Mouse (Mus musculus): ENCODE data around the gene Tsc22d4.
"Not testable (repeated sequence)": the region's sequence is repeated elsewhere in the genome, so short reads cannot be mapped to it uniquely, and the experiment has no call there.

Tsc22d4 gene

DNA sequence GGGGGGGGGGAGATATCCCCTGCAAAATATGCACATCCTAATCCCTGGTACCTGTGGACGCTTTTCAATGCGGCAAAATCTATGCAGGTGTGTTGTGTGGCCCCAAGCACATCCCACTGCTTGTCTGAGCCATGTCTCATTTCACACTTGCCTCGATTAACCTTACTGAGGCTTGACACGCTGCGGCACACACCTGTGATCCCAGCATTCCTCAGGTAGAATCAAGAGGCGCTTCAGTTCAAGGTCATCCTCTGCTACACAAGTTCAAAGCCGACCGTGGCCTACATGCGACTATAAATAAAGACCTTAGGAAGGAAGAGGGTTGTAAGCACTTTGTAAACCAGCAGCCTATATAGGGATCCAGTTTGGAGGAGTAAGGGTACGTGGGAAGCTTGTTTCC lies 3.5 kb upstream of the Tsc22d4 start:
- peak; percentile 45 for DNase-seq

DNA sequence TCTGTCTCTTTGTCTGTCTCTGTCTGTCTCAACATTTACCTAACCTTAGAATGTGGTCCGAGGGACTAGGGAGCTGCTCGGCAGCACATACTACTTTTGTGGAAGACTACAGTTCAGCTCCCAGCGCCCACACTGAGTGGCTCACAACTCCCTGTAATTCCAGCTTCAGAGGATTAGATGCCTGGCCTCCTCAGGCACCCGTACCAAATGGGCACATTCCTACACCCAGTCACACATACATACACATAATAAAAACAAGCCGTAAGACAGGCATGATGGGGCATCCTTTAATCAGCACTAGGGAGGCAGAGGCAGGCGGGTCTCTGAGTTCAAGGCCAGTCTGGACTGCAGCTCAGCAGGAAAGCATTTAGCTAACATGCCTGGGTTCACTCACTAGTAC lies 2.7 kb upstream of the Tsc22d4 start:
- peak; percentile 32 for DNase-seq

DNA sequence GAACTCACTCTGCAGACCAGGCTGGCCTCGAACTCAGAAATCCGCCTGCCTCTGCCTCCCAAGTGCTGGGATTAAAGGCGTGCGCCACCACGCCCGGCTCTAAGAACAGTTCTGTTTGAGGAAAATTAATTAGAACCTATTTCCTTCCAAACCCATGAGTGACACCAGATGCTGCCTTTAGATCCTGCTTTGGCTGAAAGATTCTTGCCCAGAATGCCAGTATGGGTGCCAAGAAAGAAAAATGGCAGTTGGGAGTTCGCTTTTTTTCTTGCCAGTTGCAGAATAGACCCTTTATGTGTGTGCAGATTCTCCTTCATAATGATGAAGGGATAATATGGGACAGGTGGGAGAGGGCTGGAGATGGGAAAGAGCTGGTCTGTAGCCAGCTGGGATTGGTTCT lies 1.3 kb upstream of the Tsc22d4 start:
- DNase-seq: peak; percentile 36

DNA sequence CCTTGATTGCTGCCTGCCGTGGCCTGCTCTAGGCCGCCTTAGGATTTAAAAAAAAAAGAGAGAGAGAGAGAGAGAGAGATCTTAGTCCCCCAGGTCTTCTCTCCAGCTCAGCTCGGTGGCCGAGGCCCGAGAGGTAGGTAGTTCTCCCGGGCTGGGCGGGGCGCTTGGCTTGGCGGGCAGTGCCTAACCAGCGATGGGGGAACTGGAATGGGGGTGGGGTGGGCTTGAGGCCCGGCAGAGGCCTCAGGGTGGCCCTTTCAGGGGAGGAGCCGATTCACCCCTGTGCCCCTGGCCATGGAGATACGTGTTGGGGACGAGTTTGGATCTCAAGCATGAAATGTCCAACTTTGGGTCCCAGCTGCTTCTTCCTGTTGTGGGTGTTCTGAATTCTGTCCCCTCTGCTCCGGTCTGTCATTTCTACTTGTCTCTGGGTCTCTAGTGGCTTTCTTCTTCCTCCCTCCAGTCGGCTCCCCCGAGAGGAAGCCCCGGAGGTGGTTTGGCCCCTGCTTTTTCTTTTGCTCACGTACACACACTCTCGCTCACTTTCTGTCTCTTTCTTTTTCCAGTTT lies 836 bp downstream of the Tsc22d4 start:
- DNase-seq: no peak

DNA sequence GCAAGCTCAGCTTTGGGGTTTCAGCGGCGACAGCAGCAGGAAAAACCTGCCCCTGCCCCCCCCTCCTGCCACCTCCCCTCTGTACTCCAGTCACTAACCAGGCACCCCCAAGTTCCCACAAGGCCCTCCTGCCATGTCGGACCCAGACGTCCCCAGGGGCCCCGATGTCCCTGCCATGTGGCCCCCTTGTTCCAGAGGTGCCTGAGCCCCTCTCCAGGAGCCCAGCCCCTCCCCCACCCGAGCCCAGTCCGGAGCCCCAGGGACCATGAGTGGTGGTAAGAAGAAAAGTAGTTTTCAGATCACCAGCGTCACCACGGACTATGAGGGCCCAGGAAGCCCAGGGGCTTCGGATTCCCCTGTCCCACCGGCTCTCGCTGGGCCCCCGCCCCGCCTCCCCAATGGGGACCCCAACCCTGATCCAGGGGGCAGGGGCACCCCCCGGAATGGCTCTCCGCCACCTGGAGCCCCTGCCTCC lies 1.4 kb downstream of the Tsc22d4 start:
- DNase-seq: no peak

- peak; percentile 81 for DNase-seq
Observed at GRCm38 (mm10) chr5:137747326-137747961, 1.9 kb downstream of the Tsc22d4 start.

GRCm38 (mm10) chr5:137748130-137748770 lies 2.7 kb downstream of the Tsc22d4 start:
- no peak for DNase-seq

DNA sequence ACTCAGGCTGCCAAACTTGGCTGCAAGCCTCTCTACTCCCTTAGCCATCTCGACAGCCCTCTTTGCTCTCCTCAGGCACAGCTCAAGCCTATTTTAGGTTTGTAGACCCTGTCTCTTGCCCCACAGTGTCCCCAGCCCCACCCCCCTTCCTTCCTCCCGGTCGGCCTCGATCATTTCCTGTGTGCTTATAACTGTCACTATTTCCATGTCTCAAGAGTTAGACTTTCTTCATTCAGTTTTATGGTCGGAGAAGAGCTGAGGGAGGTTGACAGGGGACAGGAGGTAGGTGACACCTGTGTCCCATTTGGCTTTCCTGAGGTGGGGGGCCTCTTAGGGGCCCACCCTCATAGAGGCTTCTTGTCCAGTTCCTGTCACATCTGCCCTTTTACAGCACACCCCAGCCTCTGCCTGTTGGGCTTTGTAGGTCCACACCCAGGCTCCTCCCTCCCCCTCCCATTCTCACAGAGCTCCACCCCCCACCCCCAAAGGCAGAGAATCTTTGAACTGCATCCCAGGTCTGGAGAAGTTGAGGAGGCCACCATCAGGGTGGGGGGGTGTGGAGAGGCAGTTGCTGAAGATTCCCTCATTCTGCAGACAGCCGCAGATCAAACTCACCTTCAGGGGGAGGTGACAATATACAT lies 3.8 kb downstream of the Tsc22d4 start:
- DNase-seq: no peak

DNA sequence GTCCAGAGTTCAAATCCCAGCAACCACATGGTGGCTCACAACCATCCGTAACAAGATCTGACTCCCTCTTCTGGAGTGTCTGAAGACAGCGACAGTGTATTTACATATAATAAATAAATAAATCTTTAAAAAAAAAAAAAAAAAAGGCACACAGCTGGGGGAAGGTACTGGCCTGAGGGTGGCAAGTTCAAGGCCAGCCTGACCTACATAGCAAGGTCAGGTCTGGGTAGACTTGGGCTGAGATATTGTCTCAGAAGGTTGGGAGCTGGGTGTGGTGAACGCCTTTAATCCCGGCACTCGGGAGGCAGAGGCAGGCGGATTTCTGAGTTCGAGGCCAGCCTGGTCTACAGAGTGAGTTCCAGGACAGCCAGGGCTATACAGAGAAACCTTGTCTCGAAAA lies 4.7 kb downstream of the Tsc22d4 start:
- not testable (repeated sequence) for DNase-seq

GRCm38 (mm10) chr5:137751221-137751887 lies 5.8 kb downstream of the Tsc22d4 start:
- no peak for DNase-seq

GRCm38 (mm10) chr5:137751988-137752387 lies 6.5 kb downstream of the Tsc22d4 start:
- DNase-seq: no peak

- DNase-seq: no peak
Observed at GRCm38 (mm10) chr5:137753111-137753832, 7.7 kb downstream of the Tsc22d4 start.

DNA sequence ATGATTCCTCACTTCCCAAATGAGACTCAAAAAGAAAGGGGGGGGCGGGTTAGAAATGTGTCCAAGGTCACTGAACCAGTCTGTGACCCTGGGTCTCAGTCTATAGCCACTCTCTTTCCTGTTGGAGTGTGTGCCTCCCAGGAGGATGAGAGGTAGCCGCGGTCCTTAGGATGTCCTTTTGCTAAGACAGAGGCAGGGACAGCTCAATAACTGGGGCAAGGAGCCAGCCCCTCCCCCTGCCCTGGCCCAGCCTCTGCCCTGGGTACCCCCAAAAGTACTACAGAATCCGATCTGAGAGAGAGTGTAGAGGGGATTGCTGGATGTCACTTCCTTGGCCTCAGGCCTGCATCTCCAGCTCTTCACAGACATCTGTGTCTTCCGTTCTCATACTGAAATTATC lies 9.9 kb downstream of the Tsc22d4 start:
- no peak for DNase-seq

DNA sequence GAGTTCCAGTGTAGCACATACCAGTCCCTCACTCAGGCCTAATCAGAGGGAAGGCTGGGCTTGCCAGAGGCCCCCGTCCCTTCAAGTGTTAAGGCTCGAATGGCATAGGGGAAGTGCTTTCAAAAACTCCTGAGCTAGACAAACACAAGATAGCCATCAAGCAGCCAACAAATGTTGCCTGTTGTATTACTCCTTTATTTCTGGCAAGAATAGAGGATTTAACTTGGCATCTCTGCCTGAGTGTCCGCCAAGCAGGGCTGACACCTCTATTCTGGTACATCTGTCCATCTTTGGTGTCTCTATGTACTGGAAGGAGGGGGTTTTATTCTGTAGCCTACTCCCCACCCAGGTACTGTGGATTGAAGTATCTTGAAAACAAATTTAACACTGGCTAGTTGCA lies 10.6 kb downstream of the Tsc22d4 start:
- no peak for DNase-seq

DNA sequence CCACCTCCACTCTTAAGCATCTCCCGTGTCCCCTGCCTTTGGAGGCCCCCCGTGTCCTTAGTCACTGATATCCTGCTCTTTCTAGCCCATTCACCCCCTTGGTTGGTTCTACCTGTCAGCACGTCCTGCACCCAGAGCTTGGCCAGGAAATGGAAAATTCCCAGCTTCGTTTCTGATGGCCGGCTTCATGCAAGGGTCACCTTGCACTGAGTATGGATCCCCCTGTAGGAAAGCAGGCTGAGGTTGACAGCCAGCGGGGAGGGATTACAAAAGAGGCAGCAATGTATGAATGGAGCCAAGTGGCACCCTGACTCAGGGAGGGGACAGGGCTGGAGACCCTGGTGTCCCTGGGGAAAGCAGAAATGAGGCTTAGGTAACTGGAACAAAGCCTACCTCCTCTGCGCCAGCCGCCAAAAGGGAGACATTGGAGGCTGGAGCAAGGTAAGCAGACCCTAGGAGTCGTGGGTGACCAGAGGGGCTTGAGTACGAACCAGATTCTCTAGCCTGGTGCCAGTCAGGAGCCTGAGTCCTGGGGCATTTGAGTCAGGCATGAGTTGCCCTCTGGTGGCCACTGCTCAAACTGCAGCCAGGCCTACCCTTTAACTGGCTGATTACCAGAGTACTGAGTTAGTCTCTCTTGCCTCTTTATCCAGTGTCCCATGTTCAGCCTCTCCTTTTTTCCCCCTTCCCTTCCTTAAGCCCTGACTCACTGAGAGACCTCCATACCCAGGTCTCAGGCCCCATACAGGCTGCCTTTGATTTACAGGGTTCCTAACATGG lies 11.5 kb downstream of the Tsc22d4 start:
- DNase-seq: peak; percentile 82

- DNase-seq: peak; percentile 83
Observed at GRCm38 (mm10) chr5:137757887-137758286, 12.4 kb downstream of the Tsc22d4 start.

DNA sequence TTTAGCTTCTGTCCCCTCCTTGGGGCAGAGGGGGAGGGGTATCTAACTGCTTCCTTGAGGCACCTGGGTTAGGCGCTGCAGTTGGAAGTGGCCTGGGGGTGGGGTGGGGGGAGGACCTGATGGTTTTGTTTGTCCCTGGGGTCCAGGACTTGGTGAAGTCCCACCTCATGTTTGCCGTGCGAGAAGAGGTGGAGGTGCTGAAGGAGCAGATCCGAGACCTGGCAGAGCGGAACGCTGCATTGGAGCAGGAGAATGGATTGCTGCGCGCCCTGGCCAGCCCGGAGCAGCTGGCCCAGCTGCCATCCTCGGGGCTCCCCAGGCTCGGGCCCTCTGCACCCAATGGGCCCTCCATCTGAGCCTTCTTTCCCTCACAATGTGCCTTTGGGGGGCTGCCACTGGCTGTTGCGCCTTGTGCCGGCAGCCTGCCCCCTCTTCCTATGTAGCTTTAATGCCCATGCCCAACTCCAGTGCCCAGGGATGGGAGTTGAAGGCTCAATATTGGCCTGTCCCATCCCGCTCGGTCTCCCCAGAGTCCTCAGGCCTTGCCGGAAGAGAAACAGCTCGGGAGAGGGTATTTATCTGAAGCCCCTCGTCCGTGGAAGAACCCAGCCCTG lies 13.5 kb downstream of the Tsc22d4 start:
- no peak for DNase-seq

DNA sequence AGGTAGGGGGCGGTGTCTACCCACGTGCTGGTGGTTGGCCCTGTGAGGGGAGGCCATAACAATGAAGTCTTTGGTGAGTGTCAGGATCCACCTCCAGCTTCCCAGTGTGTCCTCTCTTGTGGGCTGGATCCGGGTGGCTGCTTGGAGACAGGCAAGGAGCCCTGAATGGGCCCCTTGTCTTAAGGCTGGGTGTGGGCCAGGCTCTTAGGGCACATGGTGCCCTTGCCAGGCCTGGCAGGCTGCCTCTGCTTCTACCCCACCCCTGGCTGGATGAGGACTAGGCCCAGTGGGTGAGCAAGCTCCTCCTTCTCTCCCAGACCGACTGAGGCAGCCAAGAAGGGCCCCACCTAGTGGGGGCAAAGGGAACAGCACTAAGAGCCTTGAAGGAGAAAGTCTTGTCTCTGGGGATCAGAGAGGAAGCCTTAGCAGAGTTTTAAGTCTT lies 14.5 kb downstream of the Tsc22d4 start:
- DNase-seq: peak; percentile 92

- no peak for DNase-seq
Observed at GRCm38 (mm10) chr5:137764609-137765340, 19.2 kb downstream of the Tsc22d4 start.

- no peak for DNase-seq
Observed at GRCm38 (mm10) chr5:137766270-137766669, 20.7 kb downstream of the Tsc22d4 start.

DNA sequence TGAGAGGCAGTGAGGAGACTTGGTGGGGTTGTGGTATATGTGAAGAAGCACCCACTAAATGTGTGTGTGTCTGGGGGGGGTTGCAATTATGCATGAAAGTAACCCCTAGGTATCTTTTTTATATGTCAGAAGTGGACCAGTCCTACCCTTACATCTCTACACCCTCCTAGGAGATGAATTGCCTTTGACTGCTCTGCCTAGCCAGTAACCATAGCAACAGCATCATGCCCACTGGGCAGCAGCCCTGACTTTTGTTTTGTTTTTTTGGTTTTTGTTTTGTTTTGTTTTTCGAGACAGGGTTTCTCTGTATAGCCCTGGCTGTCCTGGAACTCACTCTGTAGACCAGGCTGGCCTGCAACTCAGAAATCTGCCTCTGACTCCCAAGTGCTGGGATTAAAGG lies 22.9 kb downstream of the Tsc22d4 start:
- no peak for DNase-seq
